Mouse (Mus musculus) ES-E14 (cell line): ENCODE measurements around the gene Slit3. TPM values are rescaled to one million over a fixed set of nuclear protein-coding genes. Genes with fewer than 3 reads are reported as not detected.

Source experiments
- DNase-seq: peaks from one replicate; pipeline ENCODE4 v3.0.0-alpha.2; 2013; ENCODE audit warnings: low read depth, low spot score
- H3K27ac ChIP-seq: 2 replicates; pipeline ENCODE4 v1.5.1; 2012; ENCODE audit warnings: low read depth, mild to moderate bottlenecking, low read length, moderate library complexity, mixed read lengths; ENCODE audit not compliant: poor library complexity, insufficient read depth, severe bottlenecking
- H3K36me3 ChIP-seq: 2 replicates; pipeline ENCODE4 v1.6.1; 2012; ENCODE audit warnings: mild to moderate bottlenecking, low read length, moderate library complexity, mixed read lengths; ENCODE audit not compliant: control insufficient read depth, poor library complexity, insufficient read depth, severe bottlenecking
- H3K4me1 ChIP-seq, 2 experiments: fragments of 150-350 bp in 1 of 2; sonication (generic) in 1 of 2; 2 replicates each; pipeline ENCODE4 v1.6.1; 2012; ENCODE audit warnings: low read length in 2 of 2, mild to moderate bottlenecking in 1 of 2, mixed read lengths in 1 of 2; ENCODE audit not compliant: control insufficient read depth in 2 of 2, insufficient read depth in 2 of 2, poor library complexity in 1 of 2
- H3K4me3 ChIP-seq, 2 experiments: fragments of 150-350 bp in 1 of 2; sonication (generic) in 1 of 2; 2 replicates each; pipeline ENCODE4 v1.5.1; 2012; ENCODE audit warnings: low read length in 2 of 2, low read depth in 1 of 2, mild to moderate bottlenecking in 1 of 2, mixed read lengths in 1 of 2; ENCODE audit not compliant: insufficient read depth in 1 of 2, poor library complexity in 1 of 2, severe bottlenecking in 1 of 2
- H3K9ac ChIP-seq: 2 replicates; pipeline ENCODE4 v1.6.1; 2012; ENCODE audit warnings: low read depth, mild to moderate bottlenecking, low read length, mixed read lengths; ENCODE audit not compliant: poor library complexity, insufficient read depth, severe bottlenecking
- H3K9me3 ChIP-seq: fragments of 150-350 bp; sonication (generic); 2 replicates; pipeline ENCODE4 v1.6.1; 2012; ENCODE audit warnings: low read depth, mild to moderate bottlenecking, low read length; ENCODE audit not compliant: control insufficient read depth, insufficient read depth
- CHD2 ChIP-seq: IDR thresholded peaks from 2 replicates; pipeline ENCODE4 v1.6.1; 2014; ENCODE audit warnings: mild to moderate bottlenecking, low read depth, low read length, inconsistent platforms
- HCFC1 ChIP-seq: IDR thresholded peaks from 2 replicates; pipeline ENCODE4 v1.6.1; 2012; ENCODE audit warnings: low read length, inconsistent platforms, borderline replicate concordance; ENCODE audit not compliant: insufficient read depth
- MAFK ChIP-seq: IDR thresholded peaks from 2 replicates; pipeline ENCODE4 v1.6.1; 2014; ENCODE audit warnings: mild to moderate bottlenecking, low read depth, low read length, inconsistent platforms; ENCODE audit not compliant: insufficient read depth
- ZC3H11A ChIP-seq: IDR thresholded peaks from 2 replicates; pipeline ENCODE4 v1.6.1; 2012; ENCODE audit warnings: low read depth, mild to moderate bottlenecking, inconsistent platforms, low read length, borderline replicate concordance
- ZNF384 ChIP-seq: IDR thresholded peaks from 2 replicates; pipeline ENCODE4 v1.6.1; 2012; ENCODE audit warnings: low read depth, low read length, inconsistent platforms
- in situ Hi-C, 2 experiments: fragments of 600-800 bp; cut with MboI; formaldehyde crosslinking; loops; one replicate each; pipeline ENCODE4 v1.15.1; 2025; ENCODE audit warnings: low sequenced_read_pairs in 2 of 2, inconsistent platforms in 1 of 2; ENCODE audit not compliant: unreplicated experiment in 2 of 2
- total RNA-seq: library from RNA; depleted of rRNA; stranded (reverse); fragments of 300-350 nt; gene quantifications from 2 replicates; pipeline ENCODE4 v1.2.3, GENCODE M21; 2012

The Slit3 gene
- total RNA-seq, 1 experiment, result 3.7 TPM

- Histone ChIP-seq H3K9ac (no peak overlapping the region), H3K36me3 (no peaks in the 10 kb centered on the region), H3K4me3 (no peak overlapping the region), H3K4me1 (no peaks in the 10 kb centered on the region), H3K27ac (no peak overlapping the region), H3K9me3 (no peaks in the 10 kb centered on the region)
- in situ Hi-C loops, result no loop called here
- no peak for DNase-seq
- TF ChIP-seq CHD2, result no peak
- no peak for TF ChIP-seq ZC3H11A
- no peak for TF ChIP-seq ZNF384
- TF ChIP-seq HCFC1, result no peak
- no peak for TF ChIP-seq MAFK
Observed at GRCm38 (mm10) chr11:35232321-35232720, 111.3 kb downstream of the Slit3 start.

GRCm38 (mm10) chr11:35241379-35241778 lies 120.4 kb downstream of the Slit3 start:
- TF ChIP-seq HCFC1 (no peak), ZC3H11A (no peak), ZNF384 (no peak), CHD2 (no peak), MAFK (no peak)
- no peak overlapping the region for H3K27ac ChIP-seq
- in situ Hi-C loops, result no loop called here

GRCm38 (mm10) chr11:35243597-35243996 lies 122.6 kb downstream of the Slit3 start:
- Histone ChIP-seq H3K4me1 (0 out of 4 replicates have a peak, but pooled peaks cover 0 to 2% of the 10 kb centered on the region in 2 experiments), H3K36me3 (no peaks in the 10 kb centered on the region), H3K9me3 (no peaks in the 10 kb centered on the region), H3K9ac (no peak overlapping the region), H3K27ac (no peak overlapping the region), H3K4me3 (no peak overlapping the region)
- DNase-seq, result no peak
- TF ChIP-seq ZNF384 (no peak), ZC3H11A (no peak), MAFK (no peak), HCFC1 (no peak)
- in situ Hi-C loops, result no loop called here

More at GRCm38 (mm10) chr11:35241379-35241778, 120.4 kb downstream of the Slit3 start:
- DNase-seq, result no peak
- H3K4me1 ChIP-seq, result 0 out of 4 replicates have a peak, but pooled peaks cover 0 to 2% of the 10 kb centered on the region in 2 experiments
- no peaks in the 10 kb centered on the region for H3K36me3 ChIP-seq
- H3K4me3 ChIP-seq, result no peak overlapping the region
- no peaks in the 10 kb centered on the region for H3K9me3 ChIP-seq
- no peak overlapping the region for H3K9ac ChIP-seq

- DNase-seq, result no peak
- Histone ChIP-seq H3K27ac (no peak overlapping the region), H3K4me3 (no peak overlapping the region), H3K36me3 (no peaks in the 10 kb centered on the region), H3K4me1 (0 out of 4 replicates have a peak, but pooled peaks cover 0 to 2% of the 10 kb centered on the region in 2 experiments), H3K9ac (no peak overlapping the region), H3K9me3 (no peaks in the 10 kb centered on the region)
- no peak for TF ChIP-seq HCFC1
- TF ChIP-seq MAFK, result no peak
- no peak for TF ChIP-seq ZNF384
- no peak for TF ChIP-seq CHD2
- no peak for TF ChIP-seq ZC3H11A
- in situ Hi-C loops, result no loop called here
Observed at GRCm38 (mm10) chr11:35244526-35244925, 123.5 kb downstream of the Slit3 start.

- Histone ChIP-seq H3K9ac (no peak overlapping the region), H3K27ac (no peak overlapping the region), H3K4me1 (0 out of 4 replicates have a peak, but pooled peaks cover 0 to 2% of the 10 kb centered on the region in 2 experiments), H3K4me3 (no peak overlapping the region), H3K9me3 (no peaks in the 10 kb centered on the region), H3K36me3 (no peaks in the 10 kb centered on the region)
- TF ChIP-seq CHD2 (no peak), HCFC1 (no peak), MAFK (no peak), ZC3H11A (no peak), ZNF384 (no peak)
- in situ Hi-C loops, result no loop called here
- DNase-seq, result no peak
Observed at GRCm38 (mm10) chr11:35246623-35247022, 125.6 kb downstream of the Slit3 start.
